Mouse (Mus musculus): Measurements from ENCODE around the gene Pdik1l.

GRCm38 (mm10) chr4:134311784-134312183 lies 24.1 kb upstream of the Pdik1l start:
- TF ChIP-seq CTCF (IDR thresholded peaks at IDR 0.05; ENCODE audit: low read depth, low read length) (no peak), TAL1 (conservative IDR thresholded peaks at IDR 0.05; ENCODE audit: low read depth, low read length) (no peak)
